Mouse (Mus musculus) cerebellum, adult 9-11 months (tissue): Measurements from ENCODE around the gene Dnajc11.
A peak's percentile ranks its signal among the peaks of the same experiment; 100 is the strongest.

ENCODE experiments used
- DNase-seq: peaks from one replicate; pipeline ENCODE4 v3.0.0; 2022

Gene Dnajc11

DNA sequence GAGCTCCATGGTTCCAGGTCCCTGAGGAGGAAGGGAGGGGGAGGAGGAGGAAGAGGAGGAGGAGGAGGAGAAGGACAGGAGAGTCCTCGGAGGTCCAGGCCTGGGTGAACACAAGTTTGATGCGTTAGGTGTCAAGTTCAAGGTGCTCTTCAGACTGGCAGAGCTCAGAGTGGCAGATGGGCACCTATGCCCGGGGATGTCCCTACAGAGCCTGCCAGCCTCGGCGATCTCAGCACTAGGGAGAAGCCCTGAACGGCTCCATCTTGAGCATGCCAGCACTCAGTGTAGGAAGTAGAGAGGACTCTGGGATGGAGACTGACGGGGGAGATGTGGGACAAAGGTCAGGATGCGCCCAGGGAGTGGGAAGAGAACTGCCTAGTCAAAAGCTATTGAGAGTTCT lies 53.2 kb downstream of the Dnajc11 start:
- DNase-seq: peak; percentile 62

DNA sequence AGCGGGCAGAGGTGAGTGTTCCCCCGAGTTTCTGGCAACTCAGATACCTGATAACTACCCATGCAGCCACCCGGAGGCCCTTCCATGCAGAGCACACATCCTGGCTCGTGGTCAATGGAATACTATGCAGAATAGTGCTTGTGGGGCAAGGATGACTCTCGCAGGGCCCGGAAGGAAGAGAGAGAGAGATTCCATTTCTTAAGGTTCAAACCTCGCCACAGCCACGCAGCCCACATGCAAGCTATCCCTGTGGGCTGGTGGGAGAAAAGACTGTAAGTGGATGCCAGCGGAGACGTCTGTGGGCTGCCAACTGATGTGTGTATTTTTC lies 54.5 kb downstream of the Dnajc11 start:
- DNase-seq: no peak

DNA sequence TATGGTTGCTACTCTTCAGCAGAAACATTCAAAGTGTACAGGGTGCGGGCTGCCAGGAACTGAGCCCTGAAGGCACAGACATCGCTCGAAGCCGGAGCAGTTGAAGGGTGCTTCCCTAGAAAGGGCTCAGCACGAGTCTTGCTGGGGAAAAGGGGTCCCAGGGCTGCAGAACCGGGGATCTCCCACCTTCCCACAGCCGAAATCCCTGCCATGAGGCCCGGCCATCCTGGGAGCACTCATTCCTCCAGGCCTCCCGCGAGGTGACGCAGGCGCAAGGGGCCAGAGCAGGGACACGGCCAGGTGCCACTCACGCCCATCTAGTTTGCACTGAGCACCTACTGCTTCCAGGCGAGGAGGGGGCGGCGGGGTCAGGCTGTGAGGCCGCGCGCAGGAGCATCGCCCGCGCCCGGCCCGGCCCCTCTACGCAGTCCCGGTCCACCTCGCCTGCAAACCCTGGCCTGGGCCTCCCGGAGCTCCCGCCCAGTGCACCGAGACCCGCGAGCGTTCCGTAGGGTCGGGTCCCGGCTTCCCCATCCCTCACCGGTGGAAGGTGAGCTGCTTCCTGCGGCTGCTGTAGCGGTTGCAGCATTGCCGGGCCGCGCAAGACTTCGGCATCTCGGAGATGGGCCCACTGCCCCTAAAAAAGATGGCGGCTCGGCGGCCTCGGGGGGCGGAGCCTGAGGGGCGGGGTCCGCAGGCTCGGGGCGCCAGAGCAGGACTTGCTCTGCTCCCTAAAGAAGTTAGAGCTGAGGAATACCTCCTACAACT lies 55.0 kb downstream of the Dnajc11 start, which contains the start of gene Thap3:
Thap3 (minus strand) TSS at position 656 of the 768 bp plus-strand sequence.
- peak; percentile 83 for DNase-seq

DNA sequence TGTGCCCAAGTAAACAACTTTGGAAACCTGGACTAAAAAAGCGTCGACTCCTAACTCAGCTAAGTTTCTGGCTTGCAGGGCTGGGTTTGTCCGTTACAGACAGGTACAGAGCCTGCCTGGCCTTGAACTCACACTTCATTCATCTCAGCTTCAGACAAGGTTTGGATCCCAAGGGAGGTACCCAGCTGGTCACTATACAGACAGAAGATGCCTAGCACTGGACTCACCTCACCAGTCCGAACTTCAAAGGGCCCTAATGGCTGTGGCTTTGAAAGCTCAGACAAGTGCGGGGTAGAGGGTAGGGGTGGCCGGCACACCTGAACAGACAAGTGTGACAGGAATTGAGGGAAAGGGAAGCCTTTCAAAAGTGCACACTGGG lies 55.6 kb downstream of the Dnajc11 start:
- no peak for DNase-seq

DNA sequence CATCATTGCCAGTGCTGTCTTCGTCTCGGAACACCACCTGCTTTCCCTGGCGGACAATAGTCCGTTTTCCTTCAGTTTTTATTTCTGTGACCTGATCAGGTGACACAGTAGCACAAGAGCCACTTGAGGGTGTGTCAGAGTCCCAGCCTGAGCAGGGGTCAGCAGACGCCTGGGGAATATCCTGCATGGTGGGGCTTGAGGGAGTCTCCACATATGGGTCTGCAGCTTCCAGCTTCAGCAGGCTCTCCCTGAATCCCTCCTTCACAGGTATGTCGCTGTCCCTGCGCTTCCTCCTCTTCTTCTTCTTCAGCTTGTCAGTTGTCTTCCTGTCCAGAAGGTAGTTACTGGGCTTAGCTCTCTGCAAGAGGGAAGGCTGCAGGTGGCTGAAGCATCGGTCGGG lies 58.6 kb downstream of the Dnajc11 start:
- DNase-seq: no peak

DNA sequence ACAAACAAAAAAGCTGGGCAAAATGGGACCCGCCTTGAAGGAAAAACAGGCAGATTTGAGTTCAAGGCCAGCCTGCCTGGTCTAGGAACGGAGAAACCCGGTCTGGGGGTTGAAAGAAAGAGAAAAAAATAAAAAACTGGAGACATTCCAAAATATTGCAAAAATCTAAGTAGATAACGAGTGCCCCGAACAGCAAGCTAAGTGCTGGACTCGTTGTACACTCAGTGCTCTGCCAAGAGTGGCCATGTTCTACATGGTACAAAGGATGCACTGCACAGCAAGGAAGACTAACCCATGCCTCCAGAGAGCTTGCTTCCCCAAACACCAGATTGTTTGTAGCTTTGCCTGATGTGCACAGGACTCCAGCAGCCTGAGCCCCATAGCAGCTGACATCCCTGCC lies 59.5 kb downstream of the Dnajc11 start:
- no peak for DNase-seq

DNA sequence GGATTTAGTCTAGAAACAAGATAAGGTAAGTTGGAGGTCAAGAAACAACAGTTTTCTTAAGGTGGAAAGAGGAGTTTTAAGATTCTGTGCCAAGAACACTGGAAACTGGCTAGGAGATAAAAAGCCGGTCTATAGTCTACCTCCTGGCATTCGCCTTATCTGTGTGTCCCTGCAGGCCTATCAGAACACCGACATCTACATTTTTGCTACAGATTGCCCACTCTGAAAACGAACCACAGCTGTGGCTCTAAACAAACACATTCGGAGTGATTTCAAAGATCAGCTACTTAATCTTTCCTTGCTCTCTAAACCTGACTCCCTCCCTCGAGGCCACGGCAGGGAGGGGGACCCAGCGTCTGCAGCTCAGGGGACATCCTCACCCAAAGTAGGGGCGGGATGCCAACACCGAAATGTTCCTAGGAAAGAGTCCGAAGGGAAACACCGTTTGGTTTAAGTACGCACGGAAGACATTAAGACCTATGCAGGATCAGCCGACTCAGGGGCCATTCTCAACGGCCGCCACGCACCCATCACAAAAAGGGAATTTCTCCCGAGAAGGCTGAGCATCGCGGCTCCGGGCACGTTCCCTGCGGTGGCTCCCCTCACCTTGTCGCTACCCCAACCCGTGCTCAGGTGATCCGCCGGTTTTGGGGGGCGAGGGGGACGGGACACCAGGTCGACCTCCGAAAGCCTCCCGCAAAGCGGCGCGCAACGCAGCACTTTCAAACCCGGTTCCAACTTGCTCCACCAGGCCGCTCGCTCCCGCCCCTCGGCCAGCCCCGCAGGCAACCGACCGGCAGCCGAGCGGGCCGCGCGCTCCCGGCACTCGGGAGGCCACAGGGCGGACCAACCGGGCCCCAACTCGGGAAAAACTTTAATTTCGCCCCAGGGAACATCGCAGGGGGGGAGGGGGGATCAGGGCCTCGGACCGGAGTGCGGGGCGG lies 61.0 kb downstream of the Dnajc11 start:
- DNase-seq: peak; percentile 72

DNA sequence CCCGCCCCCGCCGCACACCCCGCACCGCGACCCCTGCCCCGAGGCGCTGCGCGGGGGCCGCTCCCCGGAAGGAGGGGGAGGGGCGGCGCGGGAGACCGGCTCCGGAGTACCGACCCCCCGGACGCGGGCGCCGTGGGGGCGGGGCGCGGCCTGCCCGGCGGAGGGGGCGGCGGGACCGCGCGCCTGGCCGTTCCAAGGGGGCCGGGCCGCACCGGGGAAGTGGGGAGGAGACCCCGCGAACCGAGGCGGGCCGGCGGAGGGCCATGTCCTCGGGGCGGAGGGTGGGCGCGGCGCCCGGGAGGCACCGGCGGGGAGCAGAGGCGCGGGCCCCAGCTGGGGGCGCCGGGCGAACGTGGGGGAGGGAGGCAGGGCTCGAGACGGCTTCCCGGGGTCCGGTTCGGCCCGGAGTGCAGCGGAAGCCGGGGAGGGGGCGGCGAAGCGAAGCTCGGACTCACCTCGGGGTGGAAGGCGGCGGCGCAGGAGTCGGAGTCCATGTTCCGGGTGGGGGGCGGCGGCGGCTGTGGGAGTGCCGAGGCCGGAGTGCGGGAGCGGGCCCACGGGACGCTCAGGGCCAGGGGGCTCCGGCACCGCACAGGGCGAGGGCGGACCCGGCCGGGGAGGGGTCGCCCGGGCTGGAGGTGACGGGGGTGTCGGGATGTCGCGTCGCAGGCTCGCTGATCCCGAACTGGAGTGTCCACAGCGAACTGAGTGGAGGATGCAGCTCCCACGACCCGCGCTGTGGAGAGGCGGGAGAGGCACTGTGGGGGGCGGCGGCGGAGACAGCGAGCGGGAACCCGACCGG lies 62.1 kb downstream of the Dnajc11 start:
- DNase-seq: no peak

DNA sequence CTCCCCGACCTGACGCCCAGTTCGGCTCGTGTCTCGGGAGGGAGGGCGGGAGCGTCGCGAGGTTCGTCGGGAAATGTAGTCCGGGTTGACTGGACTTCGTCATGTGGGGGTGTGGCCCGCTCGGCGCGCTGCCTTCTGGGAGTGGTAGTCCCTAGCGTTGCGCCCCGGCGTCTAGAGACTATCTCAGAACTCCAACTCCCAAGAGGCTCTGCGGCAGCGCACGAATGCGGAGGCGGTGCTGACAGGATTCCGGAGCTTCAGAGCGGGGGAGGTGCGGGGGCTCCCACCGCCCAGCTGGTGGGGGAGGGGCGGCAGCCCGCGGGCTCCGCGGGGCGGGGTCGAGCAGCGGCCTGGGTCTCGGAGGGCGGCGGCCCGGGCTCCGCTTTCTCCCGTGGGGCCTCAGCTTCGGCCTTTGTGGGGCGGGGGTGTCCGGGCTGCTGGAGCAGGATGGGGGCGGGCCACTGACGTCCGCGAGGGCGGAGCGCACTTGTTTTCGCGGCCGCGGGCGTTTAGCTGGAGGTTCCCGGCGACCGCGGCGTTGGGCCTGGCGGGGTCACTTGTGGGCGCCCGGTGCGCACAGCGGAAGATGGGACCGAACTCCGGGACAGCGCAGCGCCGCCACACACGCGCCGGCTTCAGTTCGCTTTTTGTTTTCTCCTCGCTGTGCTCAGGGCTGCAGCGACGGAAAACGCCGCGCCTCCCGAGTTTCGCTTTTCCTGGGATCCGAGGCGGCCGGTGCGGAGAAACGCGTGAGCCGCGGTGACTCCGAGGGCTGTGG lies 62.9 kb downstream of the Dnajc11 start, which contains the start of gene Phf13:
Phf13 (minus strand) TSS at position 86 of the 778 bp plus-strand sequence.
- DNase-seq: peak; percentile 99

DNA sequence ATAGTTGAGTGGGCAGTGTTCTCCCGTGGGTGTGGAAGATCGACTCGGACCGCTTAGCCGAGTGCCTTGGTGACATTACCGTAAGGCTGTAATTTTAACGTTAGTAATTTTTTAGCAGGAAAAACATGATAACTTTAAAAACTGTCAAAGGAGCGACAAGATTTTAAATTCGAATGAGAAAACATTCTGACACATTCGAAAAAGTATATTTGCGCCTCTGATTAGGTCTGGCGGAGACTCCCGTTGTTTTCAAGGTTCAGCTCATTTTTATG lies 63.4 kb downstream of the Dnajc11 start:
- no peak for DNase-seq

DNA sequence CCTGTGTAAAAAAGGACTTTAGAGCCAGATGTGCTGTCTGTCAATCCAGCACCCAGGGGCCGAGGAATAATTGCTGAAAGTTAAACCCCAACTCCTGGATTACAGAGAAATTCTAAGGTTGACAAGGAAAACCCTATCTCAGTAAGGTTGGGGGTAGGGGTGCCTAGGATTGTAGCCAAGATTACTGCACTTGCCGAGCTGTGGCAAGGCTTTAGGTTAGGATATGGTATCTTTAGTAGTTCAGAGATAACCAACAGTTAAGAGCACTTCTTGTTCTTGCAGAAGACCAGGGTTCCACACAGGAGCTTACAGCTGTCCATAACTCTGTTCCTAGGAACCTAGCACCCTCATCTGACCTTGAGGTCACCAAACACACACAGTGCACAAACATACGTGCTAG lies 64.2 kb downstream of the Dnajc11 start:
- no peak for DNase-seq

DNA sequence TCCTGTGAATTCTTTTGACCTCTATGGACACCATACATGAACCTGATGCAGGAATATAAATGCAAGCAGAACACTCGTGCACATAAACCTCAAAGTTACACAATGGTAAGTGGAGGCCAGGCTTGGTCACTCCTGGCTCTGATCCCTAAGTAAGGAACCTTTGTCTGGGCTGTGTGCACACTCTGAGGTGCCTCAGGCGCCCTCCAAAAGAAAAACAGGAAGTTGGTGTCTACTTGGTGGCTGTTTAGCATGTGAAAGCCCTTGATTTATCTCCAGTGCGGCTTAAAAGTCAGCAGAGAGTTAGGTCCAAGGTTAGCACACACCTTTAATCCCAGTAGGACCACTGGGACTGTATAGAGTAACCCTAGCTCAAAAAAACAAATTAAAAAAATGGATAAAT lies 66.0 kb downstream of the Dnajc11 start:
- DNase-seq: no peak

DNA sequence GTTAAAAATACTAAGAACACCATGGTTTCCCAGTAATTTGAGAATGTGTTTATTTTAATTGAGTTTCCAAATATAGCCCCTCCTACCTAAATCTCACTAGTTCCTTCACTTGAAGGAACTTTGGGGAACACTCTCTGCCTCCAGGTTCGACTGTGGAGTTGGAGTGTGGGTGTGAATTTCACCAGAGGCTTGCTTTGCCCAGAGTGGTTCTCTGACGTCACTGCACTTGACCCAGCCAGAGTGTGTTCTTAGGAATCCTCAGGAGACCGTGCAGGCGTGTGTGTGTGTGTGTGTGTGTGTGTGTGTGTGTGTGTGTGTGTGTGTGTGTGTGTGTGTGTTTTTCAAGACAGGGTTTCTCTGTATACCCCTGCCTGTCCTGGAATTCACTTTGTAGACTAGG lies 67.4 kb downstream of the Dnajc11 start:
- DNase-seq: no peak

DNA sequence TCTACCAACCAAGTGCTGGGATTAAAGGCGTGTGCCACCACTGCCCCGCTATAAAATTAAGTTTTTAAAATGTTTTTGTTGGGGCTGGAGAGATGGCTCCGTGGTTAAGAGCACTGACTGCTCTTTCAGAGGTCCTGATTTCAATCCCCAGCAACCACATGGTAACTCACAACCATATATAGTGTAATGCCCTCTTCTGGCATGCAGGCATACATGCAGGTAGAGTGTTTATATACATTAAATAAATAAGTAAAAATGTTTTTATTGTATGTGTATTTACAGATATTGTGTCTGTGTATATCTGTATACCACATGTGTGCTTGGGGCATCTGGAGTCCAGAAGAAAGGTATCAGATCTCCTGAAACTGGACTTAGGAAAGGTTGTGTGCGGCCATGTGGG lies 67.8 kb downstream of the Dnajc11 start:
- DNase-seq: no peak

DNA sequence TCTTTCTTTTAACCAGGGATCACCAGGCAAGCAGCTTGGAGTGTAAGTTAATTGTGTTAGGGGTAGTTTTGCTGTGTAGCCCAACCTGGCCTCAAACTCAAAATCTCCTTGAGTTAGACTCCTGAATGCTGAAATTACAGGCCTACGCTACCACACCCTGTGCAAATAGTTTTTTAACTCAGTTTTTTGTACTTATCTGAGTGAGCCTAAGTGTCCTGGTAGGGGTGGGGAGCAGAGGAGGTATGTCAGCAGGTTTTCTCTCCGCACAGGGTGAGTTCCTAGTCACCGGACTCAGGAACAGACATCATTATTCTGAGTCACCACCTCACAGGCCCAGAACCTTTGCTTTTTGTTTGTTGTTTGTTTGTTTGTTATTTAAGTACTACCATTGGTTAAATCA lies 68.6 kb downstream of the Dnajc11 start:
- DNase-seq: no peak

DNA sequence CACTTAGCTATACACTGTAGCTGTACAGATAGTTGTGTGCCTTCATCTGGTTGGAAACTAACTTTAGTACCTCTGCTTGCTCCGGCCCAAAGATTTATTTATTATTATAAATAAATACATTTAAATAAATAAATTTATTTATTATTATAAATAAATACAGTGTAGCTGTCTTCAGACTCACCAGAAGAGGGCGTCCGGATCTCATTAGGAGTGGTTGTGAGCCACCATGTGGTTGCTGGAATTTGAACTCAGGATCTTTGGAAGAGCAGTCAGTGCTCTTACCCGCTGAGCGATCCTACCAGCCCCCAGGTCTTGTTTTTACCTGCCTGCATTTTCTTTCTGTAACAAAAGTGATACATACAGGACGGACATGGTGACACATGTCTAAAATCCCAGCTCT lies 72.6 kb downstream of the Dnajc11 start:
- DNase-seq: no peak

DNA sequence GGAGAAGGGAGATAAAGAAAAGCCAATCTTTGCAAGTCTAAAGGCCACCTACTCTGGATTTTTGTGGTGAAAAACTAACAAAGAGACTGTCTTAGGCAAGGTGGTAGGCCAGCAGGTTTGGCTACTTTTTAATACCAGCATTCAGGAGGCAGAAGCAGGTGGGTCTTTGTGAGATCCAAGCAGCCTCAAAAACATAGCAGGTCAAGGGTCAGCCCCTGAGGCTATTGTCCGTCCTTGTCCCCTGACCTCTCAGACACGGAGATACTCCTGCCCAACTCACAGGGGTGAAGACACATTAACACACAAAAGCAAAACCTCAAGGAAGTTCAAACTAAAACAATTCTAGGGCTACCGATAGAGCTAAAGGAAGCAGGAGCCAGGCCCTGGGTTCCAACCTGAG lies 73.3 kb downstream of the Dnajc11 start:
- DNase-seq: no peak

DNA sequence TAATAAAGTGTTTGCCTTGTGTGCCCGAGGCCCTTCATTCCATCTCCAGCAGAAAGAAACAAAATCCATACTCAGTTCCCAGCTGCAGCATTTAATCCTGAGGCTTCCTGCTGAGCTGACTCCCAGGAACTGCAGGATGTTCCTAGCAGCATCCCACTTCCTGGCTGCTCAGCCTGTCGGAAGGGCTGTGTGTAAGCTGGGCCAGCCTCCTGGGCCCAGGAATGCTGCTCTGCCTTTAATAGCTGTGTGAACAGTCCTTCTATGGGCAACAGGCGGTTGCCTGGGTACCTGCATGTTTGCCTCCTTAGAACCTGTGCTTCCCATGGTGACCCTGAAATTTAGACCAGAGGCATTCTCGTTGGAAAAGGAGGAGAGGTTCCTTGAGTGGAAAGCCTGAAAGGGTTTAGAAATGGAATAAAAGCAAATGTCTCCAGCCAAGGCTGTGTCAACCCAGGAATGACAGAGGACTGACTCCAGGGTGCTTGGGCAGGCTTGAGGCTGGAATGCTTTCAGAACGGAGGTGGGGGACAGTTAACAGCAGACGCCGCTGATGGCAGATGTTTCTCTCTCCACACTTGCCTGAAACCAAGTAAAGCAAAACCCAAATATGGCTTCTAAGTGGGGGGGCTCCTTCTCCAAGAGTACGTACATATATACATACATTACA lies 74.1 kb downstream of the Dnajc11 start:
- no peak for DNase-seq

DNA sequence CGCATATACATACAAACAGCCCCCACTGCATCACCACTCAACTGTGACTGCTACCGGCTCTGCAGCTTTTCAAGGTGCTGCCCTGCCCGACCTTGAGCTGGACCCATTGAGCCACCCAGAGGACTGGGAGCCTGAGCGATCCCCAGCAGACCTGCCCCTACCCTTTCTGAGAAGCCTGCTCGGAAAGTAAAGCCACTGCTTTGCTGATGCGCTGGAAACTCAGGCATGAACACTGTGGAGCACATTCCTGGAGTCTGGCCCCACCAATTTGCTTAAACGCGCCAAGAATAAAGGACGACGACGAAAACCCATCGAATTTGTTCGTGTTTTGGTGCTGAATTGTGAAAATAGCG lies 74.6 kb downstream of the Dnajc11 start:
- DNase-seq: no peak

DNA sequence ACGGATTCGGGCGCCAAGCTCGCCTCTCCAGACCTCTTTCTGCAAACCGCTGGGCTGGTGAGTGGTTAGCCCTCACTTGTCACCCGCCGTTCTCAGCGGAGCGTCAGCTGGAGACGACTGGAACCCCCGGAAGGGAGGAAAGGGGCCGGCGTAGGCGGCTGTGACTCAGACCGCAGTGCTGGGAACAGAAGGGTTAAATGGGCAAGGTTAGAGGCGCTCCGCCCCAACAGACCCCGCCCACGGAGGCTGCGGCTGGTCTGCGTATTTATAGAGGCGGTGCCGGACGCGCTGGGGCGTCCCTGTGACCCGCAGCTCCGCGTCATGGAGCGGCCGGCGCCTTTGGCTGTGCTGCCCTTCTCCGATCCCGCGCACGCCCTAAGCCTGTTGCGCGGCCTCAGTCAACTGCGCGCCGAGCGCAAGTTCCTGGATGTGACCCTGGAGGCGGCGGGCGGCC lies 75.2 kb downstream of the Dnajc11 start, which contains the start of gene Klhl21:
Klhl21 (plus strand) TSS at position 182 of the 454 bp plus-strand sequence.
- DNase-seq: peak; percentile 94

DNA sequence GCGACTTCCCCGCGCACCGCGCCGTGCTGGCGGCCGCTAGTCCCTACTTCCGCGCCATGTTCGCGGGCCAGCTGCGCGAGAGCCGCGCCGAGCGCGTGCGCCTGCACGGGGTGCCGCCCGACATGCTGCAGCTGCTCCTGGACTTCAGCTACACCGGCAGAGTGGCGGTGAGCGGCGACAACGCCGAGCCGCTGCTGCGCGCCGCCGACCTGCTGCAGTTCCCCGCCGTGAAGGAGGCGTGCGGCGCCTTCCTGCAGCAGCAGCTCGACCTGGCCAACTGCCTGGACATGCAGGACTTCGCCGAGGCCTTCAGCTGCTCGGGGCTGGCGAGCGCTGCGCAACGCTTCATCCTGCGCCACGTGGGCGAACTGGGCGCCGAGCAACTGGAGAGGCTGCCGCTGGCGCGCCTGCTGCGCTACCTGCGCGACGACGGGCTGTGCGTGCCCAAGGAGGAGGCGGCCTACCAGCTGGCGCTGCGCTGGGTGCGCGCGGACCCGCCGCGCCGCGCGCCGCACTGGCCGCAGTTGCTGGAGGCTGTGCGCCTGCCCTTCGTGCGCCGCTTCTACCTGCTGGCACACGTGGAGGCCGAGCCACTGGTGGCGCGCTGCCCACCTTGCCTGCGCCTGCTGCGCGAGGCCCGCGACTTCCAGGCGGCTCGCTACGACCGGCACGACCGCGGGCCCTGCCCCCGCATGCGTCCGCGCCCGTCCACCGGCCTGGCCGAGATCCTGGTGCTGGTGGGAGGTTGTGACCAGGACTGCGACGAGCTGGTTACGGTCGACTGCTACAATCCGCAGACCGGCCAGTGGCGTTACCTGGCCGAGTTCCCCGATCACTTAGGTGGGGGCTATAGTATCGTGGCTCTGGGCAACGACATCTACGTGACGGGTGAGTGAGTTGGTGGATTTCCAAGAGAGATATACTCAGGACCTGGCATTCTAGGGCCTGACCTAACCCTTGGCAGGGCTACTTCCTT lies 75.9 kb downstream of the Dnajc11 start:
- peak; percentile 84 for DNase-seq
